Mouse (Mus musculus) spleen, adult 2 months (tissue): ENCODE results near the gene Slc18b1. TPM values are rescaled to one million over a fixed set of nuclear protein-coding genes. Genes with fewer than 3 reads are reported as not detected.

Source experiments
- DNase-seq, 2 experiments: peaks; one replicate each; pipeline versions ENCODE4 v3.0.0 to v3.0.0-alpha.2; 2012 to 2021; ENCODE audit warnings: low spot score in 2 of 2, low read depth in 1 of 2
- H3K27ac ChIP-seq: fragments of 200-500 bp; 2 replicates; pipeline ENCODE4 v1.5.1; 2012; ENCODE audit warnings: low read length, inconsistent platforms; ENCODE audit not compliant: insufficient read depth
- H3K27me3 ChIP-seq: fragments of 200-500 bp; 2 replicates; pipeline ENCODE4 v1.6.1; 2012; ENCODE audit warnings: mild to moderate bottlenecking, moderate library complexity, low read length, inconsistent platforms; ENCODE audit not compliant: control insufficient read depth, insufficient read depth
- H3K36me3 ChIP-seq: fragments of 200-500 bp; 2 replicates; pipeline ENCODE4 v1.6.1; 2012; ENCODE audit warnings: mild to moderate bottlenecking, low read length, inconsistent platforms; ENCODE audit not compliant: control insufficient read depth, insufficient read depth
- H3K4me1 ChIP-seq: fragments of 200-500 bp; 2 replicates; pipeline ENCODE4 v1.6.1; 2011; ENCODE audit warnings: inconsistent platforms; ENCODE audit not compliant: control insufficient read depth, insufficient read depth, insufficient read length
- H3K4me3 ChIP-seq: fragments of 200-500 bp; 2 replicates; pipeline ENCODE4 v1.5.1; 2011; ENCODE audit warnings: mild to moderate bottlenecking, inconsistent platforms; ENCODE audit not compliant: insufficient read depth, insufficient read length; ENCODE audit errors: extremely low read depth
- CTCF ChIP-seq: fragments of 200-500 bp; IDR thresholded peaks from 2 replicates; pipeline ENCODE4 v1.5.1; 2011; ENCODE audit warnings: mild to moderate bottlenecking, inconsistent platforms; ENCODE audit not compliant: insufficient read depth, insufficient read length, insufficient replicate concordance; ENCODE audit errors: extremely low read depth
- POLR2A ChIP-seq: fragments of 200-500 bp; IDR thresholded peaks from 2 replicates; pipeline ENCODE4 v1.6.1; 2011; ENCODE audit warnings: low read depth, low read length, inconsistent platforms
- WGBS: fragments of 180-500 bp; shearing (Covaris S2); methylation state at CpG from one replicate; pipeline ENCODE4 v1.1.7; 2018; 5-methylcytosine and 5-hydroxymethylcytosine counted together
- polyA plus RNA-seq: library from polyadenylated mRNA; depleted of rRNA; stranded (reverse); fragments of >200 nt; gene quantifications from 2 replicates; pipeline ENCODE4 v1.2.3, GENCODE M21; 2012

Gene Slc18b1
- polyA plus RNA-seq, 1 experiment, result 1.1 TPM

DNA sequence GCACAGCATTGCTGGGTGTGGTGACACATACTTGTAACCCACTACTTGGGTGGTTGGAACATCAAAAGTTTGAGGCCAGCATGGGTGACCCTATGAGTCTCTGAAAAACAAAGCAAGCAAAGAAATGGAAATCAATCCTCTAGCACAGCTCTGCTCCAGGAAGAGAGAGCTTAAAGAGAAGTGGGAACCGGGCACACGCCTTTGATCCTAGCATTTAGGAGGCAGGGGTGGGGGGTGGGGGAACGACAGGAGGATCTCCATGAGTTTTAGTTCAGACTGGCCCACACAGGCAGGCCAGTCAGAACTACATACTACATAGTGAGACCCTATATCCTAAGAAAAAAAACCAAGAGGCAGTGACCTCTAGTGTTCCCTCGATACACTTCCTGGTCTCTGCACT, 9.4 kb downstream of the Slc18b1 start:
- H3K4me3 ChIP-seq, result no peak overlapping the region
- 83% methylated on average over 4 of the region's 4 CpGs for WGBS

GRCm38 (mm10) chr10:23811635-23812437, 15.1 kb downstream of the Slc18b1 start:
- Histone ChIP-seq H3K27ac (no peak overlapping the region), H3K36me3 (no peaks in the 10 kb centered on the region), H3K4me3 (no peak overlapping the region), H3K27me3 (no peaks in the 10 kb centered on the region), H3K4me1 (no peaks in the 10 kb centered on the region)
- peak; percentile 31 to 55 for DNase-seq
- 66% methylated on average over 8 of the region's 12 CpGs for WGBS
- no peak; the same call in 1 of the 2 replicates for TF ChIP-seq CTCF
- no peak for TF ChIP-seq POLR2A

More for the DNA sequence above, 9.4 kb downstream of the Slc18b1 start:
- TF ChIP-seq CTCF (no peak), POLR2A (no peak)
- DNase-seq, result no peak
- no peak overlapping the region for H3K27ac ChIP-seq
- no peaks in the 10 kb centered on the region for H3K27me3 ChIP-seq
- no peaks in the 10 kb centered on the region; the same call in 1 of the 2 replicates for H3K4me1 ChIP-seq
- no peaks in the 10 kb centered on the region for H3K36me3 ChIP-seq

GRCm38 (mm10) chr10:23812438-23812759, 15.6 kb downstream of the Slc18b1 start:
- no peak for DNase-seq
- Histone ChIP-seq H3K27me3 (no peaks in the 10 kb centered on the region), H3K4me1 (no peaks in the 10 kb centered on the region), H3K4me3 (no peak overlapping the region), H3K27ac (no peak overlapping the region), H3K36me3 (no peaks in the 10 kb centered on the region)
- TF ChIP-seq CTCF (no peak), POLR2A (no peak)

DNA sequence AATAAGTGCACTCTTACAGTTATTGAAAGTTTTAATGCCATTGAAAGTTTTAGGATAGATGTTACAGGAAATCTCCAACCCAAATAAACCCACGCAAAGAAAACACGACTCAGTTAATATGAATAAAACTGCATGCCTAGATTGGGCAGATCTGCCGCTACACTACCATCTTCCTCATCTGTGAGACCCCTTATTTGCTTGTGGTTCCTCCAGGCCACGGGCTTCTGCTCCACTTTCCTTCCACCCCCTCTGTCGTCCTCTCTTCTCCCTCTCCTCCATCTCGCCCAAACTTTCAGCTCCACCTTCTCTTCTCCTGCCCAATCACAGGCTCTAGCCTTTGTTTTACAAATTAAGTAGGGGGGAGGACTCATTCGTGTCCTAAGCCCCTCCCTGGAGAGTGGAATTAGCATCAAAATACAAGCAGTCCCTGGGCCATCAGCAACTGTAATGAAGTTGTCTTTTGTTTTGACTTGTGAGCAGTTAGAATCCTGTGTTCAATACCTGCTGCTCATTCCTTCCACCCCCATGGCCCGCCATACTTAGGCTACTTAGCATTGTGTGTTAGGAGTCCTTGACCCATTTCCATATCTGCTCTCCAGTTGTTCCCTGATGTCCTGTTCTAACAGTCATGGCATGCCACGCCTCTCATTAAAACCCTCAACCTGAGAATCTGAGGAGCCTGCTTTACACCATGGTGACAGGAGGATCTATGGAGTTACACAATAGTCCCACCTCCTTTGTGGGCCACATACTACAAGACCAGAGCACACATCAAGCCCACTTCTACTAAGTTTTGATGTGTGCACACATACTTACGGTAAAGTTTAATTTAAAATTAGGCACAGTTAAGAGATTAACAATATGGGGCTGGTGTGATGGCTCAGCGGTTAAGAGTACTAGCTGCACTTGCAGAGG, 16.3 kb downstream of the Slc18b1 start:
- H3K27ac ChIP-seq, result no peak overlapping the region
- no peaks in the 10 kb centered on the region for H3K36me3 ChIP-seq
- WGBS, result 72% methylated on average over 11 of the region's 11 CpGs
- no peaks in the 10 kb centered on the region for H3K4me1 ChIP-seq
- no peak for DNase-seq
- TF ChIP-seq POLR2A (no peak), CTCF (no peak)
- no peaks in the 10 kb centered on the region for H3K27me3 ChIP-seq
- no peak overlapping the region for H3K4me3 ChIP-seq

DNA sequence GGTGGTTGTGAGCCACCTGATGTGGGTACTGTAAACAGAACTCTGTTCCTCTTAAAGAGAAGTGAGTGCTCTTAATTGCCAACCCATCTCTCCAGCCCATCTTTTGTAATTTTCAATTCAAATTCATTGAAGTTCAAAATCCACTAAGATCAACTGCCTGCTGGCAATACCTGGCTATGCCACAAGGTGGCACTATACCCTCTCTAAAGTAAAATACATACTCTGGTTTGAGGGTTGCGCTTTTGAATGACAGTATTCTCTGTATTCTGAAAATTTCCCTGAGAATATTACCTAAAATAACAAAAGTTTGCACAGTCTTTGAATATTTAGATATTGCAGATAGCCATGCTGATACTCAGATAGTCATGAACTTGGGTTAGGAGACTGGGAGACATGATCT, 18.4 kb downstream of the Slc18b1 start:
- H3K4me1 ChIP-seq, result no peaks in the 10 kb centered on the region
- H3K36me3 ChIP-seq, result no peaks in the 10 kb centered on the region
- no peak overlapping the region for H3K27ac ChIP-seq
- no peak for TF ChIP-seq CTCF
- TF ChIP-seq POLR2A, result no peak
- no peak overlapping the region for H3K4me3 ChIP-seq
- WGBS, result 52% methylated on average over 1 of the region's 1 CpGs
- no peaks in the 10 kb centered on the region for H3K27me3 ChIP-seq
- DNase-seq, result peak; percentile 9 to 59

DNA sequence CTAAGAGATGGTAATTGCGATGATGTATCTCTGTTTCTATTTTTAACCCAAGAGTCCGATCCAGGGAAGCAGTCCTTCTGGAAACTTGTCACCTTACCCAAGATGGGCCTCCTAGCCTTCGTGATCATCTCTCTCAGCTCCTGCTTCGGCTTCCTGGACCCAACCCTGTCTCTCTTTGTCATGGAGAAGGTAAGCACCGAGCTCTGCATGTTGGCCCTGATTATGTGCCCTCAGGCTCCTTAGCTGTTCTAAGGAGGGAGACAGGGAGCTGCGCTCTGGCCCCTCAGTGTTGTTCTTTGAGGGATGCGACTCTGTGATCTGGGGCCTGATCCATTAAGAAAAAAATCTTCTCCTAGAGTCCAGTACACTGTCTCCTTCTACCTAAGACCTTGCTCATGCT, 19.5 kb downstream of the Slc18b1 start:
- H3K4me3 ChIP-seq, result no peak overlapping the region
- H3K27ac ChIP-seq, result no peak overlapping the region
- WGBS, result 93% methylated on average over 7 of the region's 7 CpGs
- no peak for TF ChIP-seq CTCF
- no peak for TF ChIP-seq POLR2A
- no peak for DNase-seq
- H3K4me1 ChIP-seq, result no peaks in the 10 kb centered on the region
- no peaks in the 10 kb centered on the region for H3K27me3 ChIP-seq
- no peaks in the 10 kb centered on the region for H3K36me3 ChIP-seq

GRCm38 (mm10) chr10:23826516-23826915, 29.7 kb downstream of the Slc18b1 start:
- H3K27me3 ChIP-seq, result no peaks in the 10 kb centered on the region
- no peaks in the 10 kb centered on the region for H3K4me1 ChIP-seq
- no peak overlapping the region for H3K4me3 ChIP-seq
- H3K27ac ChIP-seq, result no peak overlapping the region
- 89% methylated on average over 7 of the region's 7 CpGs for WGBS
- no peak for DNase-seq
- no peaks in the 10 kb centered on the region for H3K36me3 ChIP-seq
- TF ChIP-seq CTCF (no peak), POLR2A (no peak)
